Mouse (Mus musculus) embryonic facial prominence, embryonic 11.5 days (tissue): ENCODE data around the gene Ank3. TPM values are rescaled to one million over a fixed set of nuclear protein-coding genes. Genes with fewer than 3 reads are reported as not detected.

Source experiments
- ATAC-seq: fragments of 200-750 bp; cut with Nextera tagmentation; replicated peaks from 2 replicates; pipeline ENCODE4 v1.8.0; 2017; ENCODE audit warnings: low read depth; ENCODE audit not compliant: insufficient number of reproducible peaks, low FRiP score, low TSS enrichment
- DNase-seq: peaks from one replicate; pipeline ENCODE4 v3.0.0-alpha.2; 2015; ENCODE audit warnings: low spot score
- H3K27ac ChIP-seq: fragments of 300-500 bp; sonication (generic); replicated peaks from 2 replicates; pipeline ENCODE4 v1.5.1; 2014; ENCODE audit warnings: mild to moderate bottlenecking, low read depth, low read length, control low read depth
- H3K27me3 ChIP-seq: fragments of 300-500 bp; sonication (generic); 2 replicates; pipeline ENCODE4 v1.6.1; 2014; ENCODE audit warnings: mild to moderate bottlenecking, low read length, moderate library complexity, mixed read lengths; ENCODE audit not compliant: control insufficient read depth, insufficient read depth
- H3K36me3 ChIP-seq: fragments of 300-500 bp; sonication (generic); replicated peaks from 2 replicates; pipeline ENCODE4 v1.6.1; 2014; ENCODE audit warnings: low read depth, mild to moderate bottlenecking, low read length, moderate library complexity, mixed read lengths; ENCODE audit not compliant: control insufficient read depth, insufficient read depth
- H3K4me1 ChIP-seq: fragments of 300-500 bp; sonication (generic); 2 replicates; pipeline ENCODE4 v1.6.1; 2014; ENCODE audit warnings: low read length, mixed read lengths; ENCODE audit not compliant: control insufficient read depth, insufficient read depth
- H3K4me2 ChIP-seq: fragments of 300-500 bp; sonication (generic); 2 replicates; pipeline ENCODE4 v1.6.1; 2014; ENCODE audit warnings: low read depth, mild to moderate bottlenecking, control low read depth, low read length, moderate library complexity
- H3K4me3 ChIP-seq: fragments of 300-500 bp; sonication (generic); 2 replicates; pipeline ENCODE4 v1.5.1; 2014; ENCODE audit warnings: low read depth, low read length, control low read depth
- H3K9ac ChIP-seq: fragments of 300-500 bp; sonication (generic); replicated peaks from 2 replicates; pipeline ENCODE4 v1.6.1; 2014; ENCODE audit warnings: mild to moderate bottlenecking, control low read depth, low read length
- H3K9me3 ChIP-seq: fragments of 300-500 bp; sonication (generic); replicated peaks from 2 replicates; pipeline ENCODE4 v1.6.1; 2016; ENCODE audit warnings: mild to moderate bottlenecking, low read length, inconsistent platforms, mixed read lengths; ENCODE audit not compliant: control insufficient read depth
- WGBS: fragments of 180-500 bp; shearing (Covaris S2); extraction: QIAGEN DNeasy Blood & Tissue Kit; methylation state at CpG from one replicate; pipeline ENCODE4 v1.1.7; 2014; 5-methylcytosine and 5-hydroxymethylcytosine counted together
- polyA plus RNA-seq: library from polyadenylated mRNA; unstranded; fragments of >200 nt; fragmentation: Nextera tagmentation; extraction: Ambion mirVana; gene quantifications from 2 replicates; pipeline ENCODE4 v1.2.1, GENCODE M21; 2014

Gene Ank3
- polyA plus RNA-seq, 1 experiment from 2014 or later = 32.5 TPM

- 93% methylated on average over 8 of the region's 8 CpGs for WGBS
These were observed 531.9 kb downstream of the Ank3 start for GRCm38 (mm10) chr10:69930503-69930902.

GRCm38 (mm10) chr10:69936443-69937067, 538.0 kb downstream of the Ank3 start:
- H3K4me3 ChIP-seq = no peak overlapping the region

More at GRCm38 (mm10) chr10:69930503-69930902, 531.9 kb downstream of the Ank3 start:
- Histone ChIP-seq H3K9me3 (no peaks in the 10 kb centered on the region), H3K4me1 (0 out of 2 replicates have a peak, but pooled peaks cover 2% of the 10 kb centered on the region), H3K27ac (no peak overlapping the region), H3K9ac (no peak overlapping the region), H3K4me3 (no peak overlapping the region), H3K36me3 (no peaks in the 10 kb centered on the region), H3K27me3 (no peaks in the 10 kb centered on the region), H3K4me2 (no peak overlapping the region)
- no peak for ATAC-seq
- DNase-seq = no peak

GRCm38 (mm10) chr10:69937291-69937921, 538.8 kb downstream of the Ank3 start:
- DNase-seq = no peak
- H3K9me3 ChIP-seq = no peaks in the 10 kb centered on the region
- no peak overlapping the region for H3K4me2 ChIP-seq
- H3K36me3 ChIP-seq = no peaks in the 10 kb centered on the region; the same call in 1 of the 2 replicates
- no peak overlapping the region for H3K9ac ChIP-seq
- no peak for ATAC-seq
- WGBS = 87% methylated on average over 7 of the region's 7 CpGs
- no peaks in the 10 kb centered on the region for H3K27me3 ChIP-seq
- H3K27ac ChIP-seq = no peak overlapping the region
- H3K4me3 ChIP-seq = no peak overlapping the region
- H3K4me1 ChIP-seq = no peaks in the 10 kb centered on the region

More at GRCm38 (mm10) chr10:69936443-69937067, 538.0 kb downstream of the Ank3 start:
- no peak for ATAC-seq
- no peak for DNase-seq
- Histone ChIP-seq H3K9me3 (no peaks in the 10 kb centered on the region), H3K27ac (no peak overlapping the region), H3K36me3 (no peaks in the 10 kb centered on the region; the same call in 1 of the 2 replicates), H3K4me2 (no peak overlapping the region), H3K9ac (no peak overlapping the region), H3K4me1 (no peaks in the 10 kb centered on the region), H3K27me3 (no peaks in the 10 kb centered on the region)
- 85% methylated on average over 5 of the region's 5 CpGs for WGBS

DNA sequence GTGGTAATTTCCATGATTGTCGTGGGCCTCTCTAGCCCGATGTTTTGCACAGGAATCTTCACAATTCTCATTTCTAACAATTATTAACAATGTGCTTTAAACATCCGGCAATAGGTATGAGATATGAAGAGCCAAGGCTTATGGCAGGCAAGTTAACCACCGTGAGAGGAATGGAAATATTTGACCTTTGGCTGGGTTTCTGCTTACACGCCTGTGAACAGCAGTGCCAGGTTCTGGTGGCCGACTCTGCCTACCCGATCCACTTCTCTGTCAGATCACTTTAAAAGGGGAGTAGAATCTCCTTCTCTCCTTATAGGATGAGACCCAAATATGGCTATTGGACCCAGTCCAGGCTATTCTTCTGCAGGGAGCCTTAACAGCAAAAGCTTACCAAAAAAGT, 540.6 kb downstream of the Ank3 start:
- Histone ChIP-seq H3K9me3 (no peaks in the 10 kb centered on the region), H3K4me2 (no peak overlapping the region), H3K4me3 (no peak overlapping the region), H3K27me3 (no peaks in the 10 kb centered on the region), H3K9ac (no peak overlapping the region), H3K27ac (no peak overlapping the region), H3K4me1 (no peaks in the 10 kb centered on the region), H3K36me3 (no peaks in the 10 kb centered on the region; the same call in 1 of the 2 replicates)
- WGBS = 93% methylated on average over 7 of the region's 7 CpGs
- ATAC-seq (no peak), DNase-seq (no peak)

- Histone ChIP-seq H3K4me2 (no peak overlapping the region), H3K27me3 (no peaks in the 10 kb centered on the region), H3K4me1 (no peaks in the 10 kb centered on the region), H3K9ac (no peak overlapping the region), H3K9me3 (no peaks in the 10 kb centered on the region), H3K27ac (no peak overlapping the region), H3K36me3 (no peaks in the 10 kb centered on the region; the same call in 1 of the 2 replicates), H3K4me3 (no peak overlapping the region)
- no peak for ATAC-seq
- WGBS = 68% methylated on average over 7 of the region's 7 CpGs
- DNase-seq = no peak
These were observed 541.4 kb downstream of the Ank3 start for GRCm38 (mm10) chr10:69939966-69940365.

- Histone ChIP-seq H3K27ac (no peak overlapping the region), H3K4me3 (no peak overlapping the region), H3K4me1 (no peaks in the 10 kb centered on the region), H3K27me3 (no peaks in the 10 kb centered on the region), H3K9ac (no peak overlapping the region), H3K4me2 (no peak overlapping the region), H3K36me3 (no peaks in the 10 kb centered on the region; the same call in 1 of the 2 replicates), H3K9me3 (no peaks in the 10 kb centered on the region)
- DNase-seq = no peak
- no peak for ATAC-seq
- 89% methylated on average over 7 of the region's 7 CpGs for WGBS
These were observed 542.4 kb downstream of the Ank3 start for GRCm38 (mm10) chr10:69941001-69941400.

DNA sequence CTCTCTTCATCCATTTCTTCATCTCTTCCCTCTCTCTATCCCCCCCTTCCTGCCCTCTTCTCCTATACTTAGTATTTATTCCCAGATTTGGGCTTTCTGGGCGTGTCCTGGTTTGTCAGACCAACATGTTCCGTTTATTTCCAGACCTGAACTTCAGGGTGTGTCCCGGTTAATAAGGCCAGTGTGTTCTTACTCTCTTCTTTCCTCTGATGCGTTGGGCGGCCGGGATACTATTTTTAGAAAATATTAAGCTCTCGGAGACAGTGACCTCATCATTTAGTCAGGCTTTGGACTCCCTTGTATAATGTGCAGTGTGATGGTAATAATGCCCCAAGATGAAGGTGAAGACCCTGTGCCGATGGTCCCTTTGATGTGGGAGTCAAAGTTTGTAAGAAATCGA, 546.3 kb downstream of the Ank3 start:
- Histone ChIP-seq H3K4me2 (no peak overlapping the region), H3K27me3 (no peaks in the 10 kb centered on the region), H3K36me3 (no peaks in the 10 kb centered on the region; the same call in 1 of the 2 replicates), H3K4me1 (no peaks in the 10 kb centered on the region), H3K9me3 (no peaks in the 10 kb centered on the region), H3K9ac (no peak overlapping the region), H3K4me3 (no peak overlapping the region), H3K27ac (no peak overlapping the region)
- ATAC-seq = no peak
- WGBS = 85% methylated on average over 9 of the region's 9 CpGs
- no peak for DNase-seq

DNA sequence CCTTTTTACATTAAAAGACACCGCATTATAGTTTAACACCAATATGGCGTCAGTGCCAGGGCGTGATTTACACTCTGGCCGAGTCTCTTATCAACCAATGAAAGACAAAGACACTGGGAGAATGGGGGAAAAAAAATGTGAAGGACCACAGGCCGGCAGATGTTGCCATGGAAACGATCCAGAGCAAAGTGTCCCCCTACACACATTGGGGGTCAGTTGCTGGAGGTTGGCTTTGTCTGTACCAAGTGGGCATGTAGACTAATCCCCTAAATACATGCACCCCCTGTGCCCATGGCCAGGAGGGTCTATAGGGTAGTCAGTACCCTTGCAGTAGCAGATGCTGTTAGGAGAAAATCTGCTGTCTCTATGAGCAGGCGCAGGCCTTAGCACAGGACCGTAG, 547.3 kb downstream of the Ank3 start:
- Histone ChIP-seq H3K27me3 (no peaks in the 10 kb centered on the region), H3K4me1 (no peaks in the 10 kb centered on the region), H3K9ac (no peak overlapping the region), H3K36me3 (no peaks in the 10 kb centered on the region), H3K9me3 (no peaks in the 10 kb centered on the region), H3K4me3 (no peak overlapping the region), H3K4me2 (no peak overlapping the region), H3K27ac (no peak overlapping the region)
- 83% methylated on average over 8 of the region's 8 CpGs for WGBS
- DNase-seq = no peak
- ATAC-seq = no peak
